Mouse (Mus musculus) heart, postnatal 0 days (tissue): Measurements from ENCODE around the gene Kcnk12. TPM values are rescaled to one million over a fixed set of nuclear protein-coding genes. Genes with fewer than 3 reads are reported as not detected.

Experiments used
- ATAC-seq: fragments of 200-750 bp; cut with Nextera tagmentation; 2 replicates; pipeline ENCODE4 v1.8.0; 2017; ENCODE audit warnings: low read depth, moderate number of reproducible peaks, moderate library complexity; ENCODE audit not compliant: insufficient read depth
- DNase-seq: peaks from one replicate; pipeline ENCODE4 v3.0.0-alpha.2; 2016; ENCODE audit warnings: low spot score
- H3K27ac ChIP-seq: fragments of 300-500 bp; sonication (generic); 2 replicates; pipeline ENCODE4 v1.5.1; 2014; ENCODE audit warnings: low read depth, mild to moderate bottlenecking
- H3K27me3 ChIP-seq: fragments of 300-500 bp; sonication (generic); 2 replicates; pipeline ENCODE4 v1.6.1; 2014; ENCODE audit warnings: low read length, mixed read lengths; ENCODE audit not compliant: control insufficient read depth, insufficient read depth
- H3K36me3 ChIP-seq: fragments of 300-500 bp; sonication (generic); replicated peaks from 2 replicates; pipeline ENCODE4 v1.6.1; 2014; ENCODE audit warnings: low read length, mixed read lengths; ENCODE audit not compliant: control insufficient read depth, insufficient read depth
- H3K4me1 ChIP-seq: fragments of 300-500 bp; sonication (generic); 2 replicates; pipeline ENCODE4 v1.6.1; 2014; ENCODE audit warnings: antibody characterized with exemption; ENCODE audit not compliant: control insufficient read depth, insufficient read depth
- H3K4me2 ChIP-seq: fragments of 300-500 bp; sonication (generic); 2 replicates; pipeline ENCODE4 v1.6.1; 2014; ENCODE audit warnings: low read depth, mild to moderate bottlenecking, low read length, moderate library complexity
- H3K4me3 ChIP-seq: fragments of 300-500 bp; sonication (generic); 2 replicates; pipeline ENCODE4 v1.5.1; 2014; ENCODE audit warnings: low read depth, low read length
- H3K9ac ChIP-seq: fragments of 300-500 bp; sonication (generic); replicated peaks from 2 replicates; pipeline ENCODE4 v1.6.1; 2014; ENCODE audit warnings: low read depth, low read length, mixed read lengths
- H3K9me3 ChIP-seq: fragments of 300-500 bp; sonication (generic); replicated peaks from 2 replicates; pipeline ENCODE4 v1.6.1; 2016; ENCODE audit warnings: low read length; ENCODE audit not compliant: control insufficient read depth
- CTCF ChIP-seq: IDR thresholded peaks from 2 replicates; pipeline ENCODE4 v1.5.1; 2016; ENCODE audit warnings: antibody characterized with exemption, control low read depth, low read depth
- EP300 ChIP-seq: IDR thresholded peaks from 2 replicates; pipeline ENCODE4 v1.6.1; 2016; ENCODE audit warnings: antibody characterized with exemption, low read depth
- WGBS: fragments of 180-500 bp; shearing (Covaris S2); extraction: QIAGEN DNeasy Blood & Tissue Kit; methylation state at CpG from one replicate; pipeline ENCODE4 v1.1.7; 2014; 5-methylcytosine and 5-hydroxymethylcytosine counted together
- polyA plus RNA-seq: library from polyadenylated mRNA; unstranded; fragments of >200 nt; fragmentation: Nextera tagmentation; extraction: Ambion mirVana; gene quantifications from 2 replicates; pipeline ENCODE4 v1.2.1, GENCODE M21; 2015
- total RNA-seq: library from RNA; depleted of rRNA; stranded (reverse); fragments of >200 nt; gene quantifications from 2 replicates; pipeline ENCODE4 v1.2.3, GENCODE M21; 2014; ENCODE audit warnings: low replicate concordance

Kcnk12 gene
- total and polyA plus RNA-seq, 2 experiments from 2014 or later = not detected

DNA sequence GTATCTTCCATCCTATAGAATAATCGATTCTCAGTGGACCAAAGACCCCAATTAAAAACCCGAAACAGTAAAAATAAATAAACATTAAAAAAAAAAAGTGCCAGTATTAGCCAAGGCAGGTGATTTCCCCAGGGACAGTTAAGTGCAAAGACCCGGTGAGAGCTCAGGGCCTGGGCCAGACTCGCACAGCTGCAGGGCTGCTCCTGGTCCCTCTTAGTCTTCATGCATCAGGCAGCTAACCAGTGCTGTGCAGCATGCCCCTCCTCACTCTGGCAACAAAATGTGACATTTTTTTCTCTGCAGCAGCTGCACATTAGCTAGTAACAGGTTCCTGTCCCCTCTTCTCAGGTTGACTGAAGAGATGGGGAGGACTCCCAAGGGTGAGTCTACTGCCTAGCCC, 65.8 kb downstream of the Kcnk12 start:
- no peak for ATAC-seq

DNA sequence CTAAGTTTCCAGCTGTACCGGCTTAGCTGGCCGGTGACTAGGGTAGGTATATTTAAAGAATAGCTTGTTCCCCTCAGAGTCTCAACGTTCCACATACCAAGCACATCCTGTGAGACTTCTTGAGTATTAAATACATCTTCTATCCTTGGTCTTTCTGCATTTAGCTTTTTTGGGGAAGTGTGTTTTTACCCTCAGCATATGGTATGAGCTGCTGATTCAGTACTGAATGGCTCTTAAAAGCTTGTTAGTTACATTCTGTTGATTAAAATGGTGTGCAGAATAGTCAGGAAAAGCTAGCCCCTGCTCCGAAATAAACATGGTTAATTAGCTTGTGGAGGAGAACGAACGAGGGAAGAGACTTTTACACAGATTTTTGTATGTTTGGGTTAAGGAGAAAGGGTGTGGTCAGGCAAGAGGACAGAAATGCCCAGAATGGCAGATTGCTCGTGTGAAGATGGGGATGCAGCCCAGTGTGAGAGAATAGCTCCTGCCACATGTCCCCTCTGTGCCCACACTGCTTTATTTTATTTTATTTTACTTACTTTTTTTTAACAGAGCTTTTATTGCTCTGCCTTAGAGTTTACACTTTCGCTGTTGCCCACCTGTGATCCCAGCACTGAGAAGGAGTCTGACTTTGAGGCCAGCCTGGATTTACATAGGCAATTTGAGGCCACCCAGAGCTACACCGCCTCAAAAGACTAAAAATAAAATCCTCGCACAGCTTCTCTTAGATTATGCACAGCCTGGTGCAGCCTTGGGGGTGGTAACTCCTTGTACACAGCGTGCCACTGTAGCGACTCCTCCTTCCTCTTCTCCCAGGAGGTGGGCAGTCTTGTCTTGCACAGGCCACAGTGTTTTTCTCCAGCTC, 71.1 kb downstream of the Kcnk12 start:
- Histone ChIP-seq H3K36me3 (peaks cover 26% of the 10 kb centered on the region), H3K27me3 (no peaks in the 10 kb centered on the region), H3K27ac (no peak overlapping the region), H3K4me3 (no peak overlapping the region), H3K9ac (no peak overlapping the region), H3K4me2 (no peak overlapping the region), H3K4me1 (no peaks in the 10 kb centered on the region), H3K9me3 (no peaks in the 10 kb centered on the region; the same call in 1 of the 2 replicates)
- ATAC-seq (no peak), DNase-seq (no peak)
- TF ChIP-seq CTCF = no peak
- TF ChIP-seq EP300 = no peak
- WGBS = 86% methylated on average over 12 of the region's 12 CpGs

More for the DNA sequence above, 65.8 kb downstream of the Kcnk12 start:
- Histone ChIP-seq H3K4me2 (no peak overlapping the region), H3K27me3 (no peaks in the 10 kb centered on the region), H3K27ac (no peak overlapping the region), H3K9me3 (no peaks in the 10 kb centered on the region; the same call in 1 of the 2 replicates), H3K9ac (no peak overlapping the region), H3K4me1 (no peaks in the 10 kb centered on the region), H3K36me3 (no peaks in the 10 kb centered on the region), H3K4me3 (no peak overlapping the region)
- 83% methylated on average over 4 of the region's 4 CpGs for WGBS
- no peak for DNase-seq
- TF ChIP-seq CTCF (no peak), EP300 (no peak)

DNA sequence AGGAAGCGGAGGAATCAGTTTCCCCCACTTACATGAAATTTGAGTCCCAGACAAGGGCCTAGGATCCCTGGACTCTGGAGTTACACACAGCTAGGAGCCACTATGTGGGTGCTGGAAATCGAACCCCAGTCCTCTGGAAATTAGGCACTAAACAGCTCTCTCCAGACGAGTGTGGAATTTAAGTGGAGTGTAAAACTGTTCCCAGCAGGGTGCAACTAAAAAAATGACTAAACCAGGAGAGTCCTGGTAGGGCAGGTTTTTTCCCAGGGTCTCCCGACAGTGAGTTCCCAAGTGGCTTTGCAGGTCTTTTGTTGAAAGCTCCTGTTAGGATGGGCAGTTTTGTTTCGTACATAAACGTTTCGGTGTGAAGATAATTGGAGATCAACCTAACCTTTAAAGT, 73.1 kb downstream of the Kcnk12 start:
- Histone ChIP-seq H3K4me1 (no peaks in the 10 kb centered on the region), H3K27me3 (no peaks in the 10 kb centered on the region), H3K27ac (no peak overlapping the region), H3K4me3 (no peak overlapping the region), H3K4me2 (no peak overlapping the region), H3K36me3 (peaks cover 38% of the 10 kb centered on the region), H3K9ac (no peak overlapping the region), H3K9me3 (no peaks in the 10 kb centered on the region; the same call in 1 of the 2 replicates)
- DNase-seq = no peak
- no peak for ATAC-seq
- TF ChIP-seq CTCF (no peak), EP300 (no peak)
- 88% methylated on average over 7 of the region's 7 CpGs for WGBS

DNA sequence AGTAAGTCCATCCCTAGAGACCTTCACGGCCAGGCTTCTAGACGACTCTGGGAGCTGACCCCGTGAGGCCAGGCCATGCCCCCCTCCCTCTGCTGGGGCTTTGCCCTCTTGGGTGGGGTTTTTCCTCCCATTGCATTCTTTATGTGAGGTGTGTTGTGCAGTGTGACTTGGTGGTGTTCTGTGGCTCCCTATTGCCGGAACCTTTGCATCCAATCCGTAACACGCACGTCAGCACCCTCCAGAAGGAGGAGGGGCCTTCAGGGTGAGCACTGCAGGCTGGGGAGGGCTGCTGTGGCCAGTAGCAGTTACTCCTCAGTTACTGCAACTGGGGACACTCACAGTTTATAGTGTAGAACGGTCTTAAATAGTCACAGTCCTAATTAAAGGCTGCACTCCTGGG, 97.7 kb downstream of the Kcnk12 start:
- ATAC-seq (no peak), DNase-seq (no peak)
- no peak overlapping the region for H3K9ac ChIP-seq
- 75% methylated on average over 8 of the region's 8 CpGs for WGBS
- no peaks in the 10 kb centered on the region for H3K27me3 ChIP-seq
- no peaks in the 10 kb centered on the region for H3K9me3 ChIP-seq
- no peak overlapping the region for H3K4me3 ChIP-seq
- TF ChIP-seq CTCF (no peak), EP300 (no peak)
- H3K36me3 ChIP-seq = peaks cover 13% of the 10 kb centered on the region
- no peak overlapping the region for H3K4me2 ChIP-seq
- no peaks in the 10 kb centered on the region for H3K4me1 ChIP-seq
- H3K27ac ChIP-seq = no peak overlapping the region

DNA sequence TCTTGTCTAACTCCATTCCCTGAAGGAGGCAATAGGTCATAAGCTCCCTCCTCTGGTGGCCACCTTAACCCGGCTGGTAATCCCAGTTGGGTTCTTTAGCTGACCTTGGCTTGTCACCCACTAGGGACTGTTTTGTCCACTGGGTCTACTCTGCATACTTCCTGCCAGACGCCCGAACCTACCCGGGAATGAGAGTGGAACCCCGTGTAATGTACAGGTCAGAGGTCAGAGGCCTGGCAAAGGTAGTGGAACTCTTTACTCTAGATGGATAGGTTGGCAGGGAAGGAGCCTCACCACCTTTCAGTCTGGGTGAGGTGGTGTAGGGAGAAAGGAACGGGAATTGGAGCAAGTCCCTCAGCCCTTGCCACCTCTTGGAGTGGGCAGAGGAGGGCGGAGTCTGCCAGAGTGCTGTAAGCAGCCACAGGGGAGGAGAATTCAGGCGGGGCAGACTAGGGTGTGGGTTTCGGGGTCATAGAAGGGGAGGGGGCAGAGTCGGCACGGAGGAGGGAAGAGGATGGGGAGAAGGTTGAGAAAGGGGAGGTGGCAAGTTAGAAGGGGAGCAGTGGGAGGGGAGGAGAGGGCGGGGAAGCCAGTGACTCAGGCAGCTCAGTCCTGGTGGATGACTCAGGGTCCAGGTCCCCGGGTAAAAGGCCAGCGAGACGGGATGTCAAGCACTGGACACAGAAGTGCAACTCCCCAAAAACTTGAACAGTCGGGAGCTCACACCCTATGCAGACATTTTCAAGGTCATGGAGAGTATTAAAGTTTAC, 98.6 kb downstream of the Kcnk12 start:
- ATAC-seq = no peak
- Histone ChIP-seq H3K4me2 (no peak overlapping the region), H3K27me3 (no peaks in the 10 kb centered on the region), H3K9ac (no peak overlapping the region), H3K27ac (no peak overlapping the region), H3K9me3 (no peaks in the 10 kb centered on the region), H3K4me1 (no peaks in the 10 kb centered on the region), H3K4me3 (no peak overlapping the region), H3K36me3 (peaks cover 13% of the 10 kb centered on the region)
- no peak for TF ChIP-seq EP300
- no peak for TF ChIP-seq CTCF
- 71% methylated on average over 16 of the region's 16 CpGs for WGBS
- DNase-seq = no peak
